Mouse (Mus musculus): Measurements from ENCODE around the gene Cldn7.

Cldn7 gene

GRCm38 (mm10) chr11:69989949-69990348 is 25.4 kb downstream of the Cldn7 start:
- no peak for DNase-seq (ENCODE audit: low read depth, low spot score)

GRCm38 (mm10) chr11:69990850-69991691 is 26.5 kb downstream of the Cldn7 start, which contains the start of gene Gabarap:
Gene Gabarap (plus strand): TSS chr11:69991143.
- peak; percentile 98 for DNase-seq (ENCODE audit: low read depth, low spot score)

- DNase-seq (ENCODE audit: low read depth, low spot score): no peak
Measured at GRCm38 (mm10) chr11:69991711-69992110, 27.1 kb downstream of the Cldn7 start.

DNA sequence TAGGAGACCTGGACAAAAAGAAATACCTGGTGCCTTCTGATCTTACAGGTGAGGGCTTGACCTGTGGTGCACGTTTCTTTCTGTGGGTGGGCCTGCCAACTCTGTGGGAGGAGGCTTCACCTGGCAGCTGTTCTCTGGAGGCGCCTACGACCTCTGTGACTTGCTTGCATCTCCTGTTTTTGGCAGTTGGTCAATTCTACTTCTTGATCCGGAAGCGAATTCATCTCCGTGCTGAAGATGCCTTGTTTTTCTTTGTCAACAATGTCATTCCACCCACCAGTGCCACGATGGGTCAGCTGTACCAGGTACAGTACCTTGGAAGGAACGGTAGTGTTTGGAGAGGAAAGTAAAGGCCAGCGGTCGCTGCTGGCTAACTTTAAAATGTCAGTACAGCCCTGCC is 27.8 kb downstream of the Cldn7 start:
- DNase-seq (ENCODE audit: low read depth, low spot score): no peak

DNA sequence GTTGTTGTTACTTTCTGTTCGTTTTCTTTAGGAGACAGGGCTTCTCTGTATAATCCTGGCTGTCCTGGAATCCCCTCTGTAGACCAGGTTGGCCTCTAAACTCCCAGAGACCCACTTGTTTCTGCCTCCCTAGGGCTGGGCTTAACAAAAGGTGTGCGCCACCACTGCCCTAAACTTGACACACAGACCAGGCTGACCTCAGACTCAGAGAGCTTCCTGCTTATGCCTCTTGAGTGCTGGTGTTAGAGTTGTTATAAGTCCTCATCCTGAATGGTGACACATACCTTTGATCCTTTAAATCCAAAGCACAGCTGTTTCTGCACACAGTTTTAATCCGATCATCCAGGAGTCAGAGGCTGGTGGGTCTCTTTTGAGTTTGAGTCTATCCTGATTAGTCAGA is 28.4 kb downstream of the Cldn7 start:
- no peak for DNase-seq (ENCODE audit: low read depth, low spot score)

DNA sequence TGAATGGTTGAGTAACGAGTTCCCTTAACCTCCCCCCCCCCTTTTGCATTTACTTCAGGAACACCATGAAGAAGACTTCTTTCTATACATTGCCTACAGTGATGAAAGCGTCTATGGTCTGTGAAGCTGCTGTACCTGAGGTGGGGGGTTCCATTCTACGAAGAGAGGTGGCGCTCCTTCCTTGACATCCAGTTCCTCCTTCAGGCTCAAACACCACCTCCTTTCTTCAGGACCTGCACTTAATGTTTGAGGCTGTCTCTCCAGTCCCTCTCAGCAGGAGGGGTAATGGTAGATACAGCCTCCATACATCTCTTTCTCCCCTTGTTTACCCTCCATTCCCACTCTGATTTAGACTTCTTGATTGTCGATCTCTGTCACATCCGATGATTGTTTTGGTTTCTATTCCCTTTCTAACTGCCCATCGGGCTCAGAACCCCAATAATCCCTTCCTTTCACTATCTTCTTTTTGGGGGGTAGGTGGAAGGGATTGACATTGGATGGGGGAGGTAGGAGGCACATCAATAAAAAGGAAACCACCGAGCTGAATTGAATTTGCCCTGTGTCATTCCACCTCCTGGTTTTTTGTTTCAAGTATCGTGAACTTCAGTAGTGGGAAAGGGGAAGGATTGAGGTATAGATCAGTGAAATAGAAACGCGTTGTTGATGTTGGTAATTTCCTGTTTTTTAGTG is 30.0 kb downstream of the Cldn7 start:
- no peak for DNase-seq (ENCODE audit: low read depth, low spot score)

DNA sequence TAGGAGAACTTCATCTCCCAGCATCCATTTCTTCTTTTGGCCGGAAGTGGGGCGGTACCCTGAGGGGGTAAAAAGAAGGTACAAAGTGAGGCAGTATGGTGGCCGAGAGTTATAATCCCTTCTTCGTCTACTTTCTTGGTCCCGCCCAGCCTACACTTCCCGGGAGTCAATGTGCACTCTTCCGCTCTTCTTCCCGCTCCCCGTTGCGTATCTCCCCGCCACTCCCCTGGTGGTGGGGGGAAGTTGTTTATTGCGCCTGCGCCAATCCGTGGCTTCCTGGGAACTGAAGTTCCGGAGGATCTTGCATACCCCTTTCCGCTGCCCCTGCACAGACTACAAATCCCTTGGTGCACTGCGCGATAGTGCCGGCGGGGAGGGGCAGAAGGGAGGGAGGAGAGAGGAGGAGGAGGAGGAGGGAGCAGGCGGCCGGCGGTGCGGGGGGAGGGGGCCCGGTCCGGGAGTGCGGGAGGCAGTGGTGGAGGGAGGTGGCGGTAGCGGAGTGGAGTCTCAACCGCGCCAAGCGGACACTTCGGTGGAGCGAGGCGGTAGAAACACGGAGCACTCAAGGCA is 30.9 kb downstream of the Cldn7 start, which contains the start of gene Phf23:
Phf23 (plus strand) TSS at position 387 of the 570 bp plus-strand sequence.
- DNase-seq (ENCODE audit: low read depth, low spot score): peak; percentile 100

DNA sequence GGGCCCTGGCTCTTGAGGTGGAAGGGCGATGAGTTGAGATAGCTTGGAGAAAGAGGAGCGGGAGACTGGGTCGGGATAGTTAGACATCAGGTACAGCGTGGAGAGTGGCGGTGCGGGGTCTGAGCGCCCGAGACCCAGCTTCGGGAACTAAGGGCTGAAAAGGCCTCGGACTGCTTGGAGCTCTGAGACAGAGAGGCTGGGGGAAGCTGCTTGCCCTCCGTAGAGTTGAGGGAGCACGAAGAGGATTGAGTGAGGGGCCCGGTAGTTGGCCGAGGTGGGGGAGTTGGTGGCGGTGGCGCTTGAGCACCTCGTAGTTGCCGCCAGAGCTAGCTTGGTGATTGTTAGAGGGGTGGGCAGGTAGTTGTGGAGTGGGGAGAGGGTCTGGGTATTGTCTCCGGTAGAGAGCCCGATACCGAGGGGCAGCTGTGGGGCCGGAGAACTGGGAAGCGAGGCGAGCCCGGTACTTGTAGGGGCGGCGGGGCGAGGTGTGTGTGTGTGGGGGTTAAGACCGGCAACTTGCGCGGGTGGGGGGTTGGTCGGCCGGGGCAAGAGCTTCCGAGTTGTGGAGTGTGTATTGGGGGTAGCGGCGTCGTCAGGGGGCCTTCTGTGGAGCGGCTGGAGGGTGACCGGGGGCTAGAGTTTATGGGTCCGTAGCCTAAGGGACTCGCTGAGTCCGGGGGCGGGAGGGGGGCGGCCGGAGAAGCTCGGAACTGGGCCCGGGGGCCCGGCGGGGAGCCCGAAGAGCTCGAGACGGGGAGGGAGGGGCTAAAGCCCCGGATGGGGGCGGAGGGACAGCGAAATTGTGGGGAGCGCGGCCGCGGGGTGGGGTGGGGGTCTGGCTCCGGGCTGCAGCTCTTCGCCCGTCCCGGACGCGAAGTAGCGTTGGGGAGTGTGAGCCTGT is 31.8 kb downstream of the Cldn7 start:
- peak; percentile 49 for DNase-seq (ENCODE audit: low read depth, low spot score)

- peak; percentile 95 for DNase-seq (ENCODE audit: low read depth, low spot score)
Measured at GRCm38 (mm10) chr11:69997070-69997509, 32.5 kb downstream of the Cldn7 start.

DNA sequence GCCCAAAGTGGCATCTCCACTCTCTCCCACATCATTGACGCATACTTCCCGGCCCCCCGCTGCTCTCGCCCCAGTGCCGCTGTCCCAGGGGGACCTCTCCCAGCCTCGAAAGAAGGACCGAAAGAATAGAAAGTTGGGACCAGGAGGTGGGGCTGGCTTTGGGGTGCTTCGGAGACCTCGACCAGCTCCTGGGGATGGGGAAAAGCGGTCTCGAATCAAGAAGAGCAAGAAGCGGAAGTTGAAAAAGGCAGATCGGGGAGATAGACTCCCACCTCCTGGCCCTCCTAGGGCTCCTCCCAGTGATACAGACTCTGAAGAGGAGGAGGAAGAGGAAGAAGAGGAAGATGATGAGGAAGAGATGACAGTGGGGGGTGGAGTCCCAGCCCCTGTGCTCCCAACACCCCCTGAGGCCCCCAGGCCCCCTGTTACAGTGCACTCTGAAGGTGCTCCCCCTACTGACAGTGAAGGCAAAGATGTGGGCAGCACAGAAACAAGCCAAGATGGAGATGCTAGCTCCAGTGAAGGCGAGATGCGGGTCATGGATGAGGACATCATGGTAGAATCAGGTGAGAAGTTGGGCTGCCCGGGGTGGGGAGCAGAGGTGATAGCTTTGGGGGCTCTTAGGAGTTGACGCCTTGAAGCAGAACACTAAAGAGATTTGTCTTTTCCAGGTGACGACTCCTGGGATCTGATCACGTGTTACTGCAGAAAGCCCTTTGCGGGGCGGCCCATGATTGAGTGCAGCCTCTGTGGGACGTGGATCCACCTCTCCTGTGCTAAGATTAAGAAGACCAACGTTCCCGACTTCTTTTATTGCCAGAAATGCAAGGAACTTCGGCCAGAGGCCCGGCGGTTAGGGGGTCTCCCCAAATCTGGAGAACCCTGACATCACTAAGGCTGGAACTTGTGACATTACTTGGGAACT is 34.2 kb downstream of the Cldn7 start:
- peak; percentile 33 for DNase-seq (ENCODE audit: low read depth, low spot score)

DNA sequence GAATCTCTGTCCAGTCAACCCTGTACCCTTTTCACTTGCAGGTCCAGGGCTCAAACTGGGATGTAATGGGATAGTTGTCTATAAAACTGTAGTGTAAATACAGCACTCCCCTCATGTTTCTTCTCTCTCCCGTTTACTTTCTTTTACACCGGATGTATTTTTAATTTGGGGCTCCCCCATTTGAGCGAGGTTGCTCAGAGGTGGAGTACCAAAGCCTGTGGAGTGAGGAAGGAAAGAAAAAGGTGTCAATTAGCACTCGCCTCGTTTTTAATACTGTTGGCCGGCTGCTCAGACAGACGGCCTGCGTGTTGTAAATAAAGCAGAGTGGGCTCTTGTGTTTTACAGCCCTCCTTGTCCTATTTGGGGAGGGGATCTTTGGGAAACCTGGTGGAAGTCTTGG is 35.1 kb downstream of the Cldn7 start:
- no peak for DNase-seq (ENCODE audit: low read depth, low spot score)

DNA sequence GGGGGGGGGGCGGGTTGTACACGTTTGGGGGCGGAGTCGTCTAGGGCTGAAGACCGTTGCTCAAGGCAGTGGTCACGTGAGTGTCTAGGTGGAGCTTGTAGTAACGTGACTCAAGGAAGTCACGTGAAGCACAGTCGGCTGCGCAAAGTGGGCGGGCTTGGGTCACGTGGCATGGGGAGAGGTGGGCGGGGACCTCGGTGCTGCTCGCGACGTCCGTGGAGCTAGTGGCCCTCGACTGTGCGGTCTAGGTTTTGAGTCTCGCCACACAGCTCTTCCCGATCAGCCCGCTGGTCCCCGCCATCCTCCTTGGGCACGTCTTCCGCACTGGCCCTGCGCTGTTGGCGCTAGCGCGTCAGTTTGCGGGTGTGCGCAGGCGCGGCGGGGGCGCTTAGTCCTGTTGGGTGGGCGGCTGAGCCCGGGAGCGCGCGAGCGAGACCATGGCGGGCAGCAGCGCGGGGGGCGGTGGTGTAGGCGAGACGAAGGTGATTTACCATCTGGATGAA is 35.9 kb downstream of the Cldn7 start, which contains the start of gene Dvl2:
Dvl2 (plus strand) TSS at position 200 of the 503 bp plus-strand sequence.
- DNase-seq (ENCODE audit: low read depth, low spot score): peak; percentile 100

DNA sequence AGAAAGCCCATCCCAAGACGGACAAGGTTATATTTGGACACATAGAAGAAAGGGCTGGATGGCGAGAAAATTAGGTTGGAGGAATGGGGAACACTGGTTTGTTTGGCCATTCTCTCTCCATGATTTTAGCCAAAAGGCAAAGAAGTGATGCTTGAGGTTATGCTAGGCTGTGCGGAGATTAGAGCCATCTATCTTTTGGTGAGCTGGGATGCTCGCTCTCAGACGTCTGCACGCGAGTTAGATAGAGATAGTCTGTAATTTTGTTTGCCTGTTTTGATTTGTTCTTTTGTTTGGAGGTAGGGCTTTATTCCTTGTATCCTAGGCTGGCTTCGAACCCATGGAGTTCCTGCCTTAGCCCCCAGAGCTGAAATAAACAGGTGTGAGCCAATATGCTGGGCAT is 36.6 kb downstream of the Cldn7 start:
- DNase-seq (ENCODE audit: low read depth, low spot score): no peak

- DNase-seq (ENCODE audit: low read depth, low spot score): peak; percentile 91
Measured at GRCm38 (mm10) chr11:70001865-70002264, 37.3 kb downstream of the Cldn7 start.

DNA sequence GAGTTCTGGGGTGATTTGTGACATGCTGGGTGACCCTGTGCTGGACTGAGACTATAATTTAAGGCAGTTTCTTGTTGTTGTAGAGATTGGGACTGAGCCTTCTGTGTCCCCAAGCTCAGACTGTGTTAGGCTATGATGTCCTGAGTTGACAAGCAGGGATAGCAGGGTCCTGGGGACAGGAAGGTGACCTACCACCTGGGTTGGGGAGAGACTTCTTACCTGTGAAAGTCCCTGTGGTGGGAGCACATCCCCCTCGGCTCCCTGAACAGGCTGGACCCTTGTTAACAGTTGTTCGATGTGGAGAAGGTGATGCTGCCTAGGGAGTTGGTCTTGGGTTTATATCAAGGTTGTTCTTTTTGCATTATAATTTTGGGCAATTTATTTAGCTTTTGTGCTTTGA is 37.9 kb downstream of the Cldn7 start:
- DNase-seq (ENCODE audit: low read depth, low spot score): no peak

- DNase-seq (ENCODE audit: low read depth, low spot score): peak; percentile 78
Measured at GRCm38 (mm10) chr11:70005521-70005920, 40.9 kb downstream of the Cldn7 start.

DNA sequence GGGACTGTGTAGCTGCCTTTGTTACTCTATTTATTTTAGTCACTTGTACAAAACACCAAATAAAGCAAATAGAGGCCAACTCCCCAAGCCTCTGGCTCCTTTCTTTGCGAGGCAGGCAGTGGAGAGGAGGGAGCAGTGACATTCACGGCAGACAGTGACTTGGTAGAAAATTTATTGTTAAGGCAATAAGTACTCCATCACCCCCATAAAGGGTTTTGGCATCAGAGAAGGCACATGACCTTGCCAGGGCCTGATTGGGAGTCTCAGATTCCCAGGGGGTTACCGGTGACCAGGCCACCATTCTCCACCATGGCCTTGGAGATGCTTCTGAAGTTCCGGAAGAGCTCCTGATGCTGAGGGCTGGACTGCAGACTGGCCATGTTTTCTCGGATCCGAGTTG is 45.5 kb downstream of the Cldn7 start:
- DNase-seq (ENCODE audit: low read depth, low spot score): no peak

DNA sequence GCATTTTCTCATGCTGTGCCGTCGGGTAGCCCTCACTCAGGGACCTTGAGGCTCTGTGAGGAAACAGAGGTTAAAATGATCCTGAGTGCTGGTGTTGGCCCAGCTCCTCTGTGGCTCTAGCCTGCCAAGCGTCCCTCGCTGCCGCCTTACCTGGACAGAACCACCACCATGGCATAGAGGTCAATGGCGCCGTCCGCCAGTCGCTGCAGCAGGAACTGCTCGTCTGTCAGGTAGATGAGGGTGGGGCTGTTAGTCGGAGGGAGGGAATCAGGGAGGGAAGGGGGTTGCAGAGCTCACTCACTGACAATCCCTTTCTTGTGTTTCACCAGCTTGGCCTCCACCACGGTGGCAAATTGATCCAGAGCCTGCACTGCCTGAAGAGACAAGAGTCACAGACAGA is 46.0 kb downstream of the Cldn7 start:
- no peak for DNase-seq (ENCODE audit: low read depth, low spot score)

GRCm38 (mm10) chr11:70010961-70011360 is 46.4 kb downstream of the Cldn7 start:
- no peak for DNase-seq (ENCODE audit: low read depth, low spot score)

- DNase-seq (ENCODE audit: low read depth, low spot score): no peak
Measured at GRCm38 (mm10) chr11:70012931-70013330, 48.4 kb downstream of the Cldn7 start.
